Mouse (Mus musculus) E14TG2a.4 (cell line): ENCODE data around the gene Cdh12.
A peak's percentile ranks its signal among the peaks of the same experiment; 100 is the strongest.

ENCODE experiments used
- CTCF ChIP-seq: conservative IDR thresholded peaks from 2 replicates; pipeline ENCODE4 v1.5.1; 2014; ENCODE audit warnings: low read length
- NANOG ChIP-seq: IDR thresholded peaks from 2 replicates; pipeline ENCODE4 v1.6.1; 2014; ENCODE audit warnings: borderline replicate concordance, low read length, mixed read lengths
- POU5F1 ChIP-seq: IDR thresholded peaks from 2 replicates; pipeline ENCODE4 v1.6.1; 2014; ENCODE audit warnings: low read length, borderline replicate concordance

- TF ChIP-seq CTCF = peak; percentile 70
- no peak for TF ChIP-seq NANOG
- TF ChIP-seq POU5F1 = no peak
Measured at GRCm38 (mm10) chr15:21407324-21408044, 958.4 kb downstream of the Cdh12 start.
